Mouse (Mus musculus) adrenal gland, adult 8-10 months (tissue): ENCODE data around the gene Nelfa. TPM values are rescaled to one million over a fixed set of nuclear protein-coding genes. Genes with fewer than 3 reads are reported as not detected.
"Not testable (repeated sequence)": the region's sequence is repeated elsewhere in the genome, so short reads cannot be mapped to it uniquely, and the experiment has no call there.

Experiments used
- DNase-seq: peaks from one replicate; pipeline ENCODE4 v3.0.0; 2022
- total RNA-seq, 4 experiments: library from RNA; stranded (reverse); gene quantifications; 2 replicates each; pipeline ENCODE4 v1.2.4; 2022

The Nelfa gene
- 10 to 100 TPM; 19.5 to 29.0 (median 23.2) TPM for total RNA-seq

GRCm38 (mm10) chr5:33936120-33936707 is at the start of gene Nelfa:
Gene Nelfa, minus strand, starts transcription at chr5:33936413.
- peak; percentile 98 for DNase-seq

- peak; percentile 79 for DNase-seq
Measured at GRCm38 (mm10) chr5:33983309-33984121, 47.3 kb upstream of the Nelfa start, which contains the start of gene Gm1673. Gene Gm1673, plus strand, starts transcription at chr5:33983433.

- no peak for DNase-seq
Measured at GRCm38 (mm10) chr5:33982731-33983259, 46.6 kb upstream of the Nelfa start.

GRCm38 (mm10) chr5:33976267-33976666 is 40.1 kb upstream of the Nelfa start:
- no peak for DNase-seq

GRCm38 (mm10) chr5:33974736-33975135 is 38.5 kb upstream of the Nelfa start:
- no peak for DNase-seq

GRCm38 (mm10) chr5:33959382-33959781 is 23.2 kb upstream of the Nelfa start:
- DNase-seq = no peak

- peak; percentile 70 for DNase-seq
Measured at GRCm38 (mm10) chr5:33955868-33956267, 19.7 kb upstream of the Nelfa start.

- DNase-seq = peak; percentile 54
Measured at GRCm38 (mm10) chr5:33954354-33954753, 18.1 kb upstream of the Nelfa start.

GRCm38 (mm10) chr5:33953471-33954185 is 17.4 kb upstream of the Nelfa start:
- DNase-seq = no peak

- DNase-seq = no peak
Measured at GRCm38 (mm10) chr5:33948314-33948713, 12.1 kb upstream of the Nelfa start.

- DNase-seq = not testable (repeated sequence)
Measured at GRCm38 (mm10) chr5:33947035-33947434, 10.8 kb upstream of the Nelfa start.

GRCm38 (mm10) chr5:33938448-33938847 is 2.2 kb upstream of the Nelfa start:
- no peak for DNase-seq

- no peak for DNase-seq
Measured at GRCm38 (mm10) chr5:33937230-33937629, 1.0 kb upstream of the Nelfa start.

GRCm38 (mm10) chr5:33935700-33936111 is 507 bp downstream of the Nelfa start:
- no peak for DNase-seq

- DNase-seq = no peak
Measured at GRCm38 (mm10) chr5:33934877-33935276, 1.3 kb downstream of the Nelfa start.

GRCm38 (mm10) chr5:33934081-33934480 is 2.1 kb downstream of the Nelfa start:
- DNase-seq = no peak

- DNase-seq = no peak
Measured at GRCm38 (mm10) chr5:33932413-33932812, 3.8 kb downstream of the Nelfa start.

- no peak for DNase-seq
Measured at GRCm38 (mm10) chr5:33926170-33926569, 10.0 kb downstream of the Nelfa start.

GRCm38 (mm10) chr5:33922566-33922965 is 13.6 kb downstream of the Nelfa start:
- no peak for DNase-seq

GRCm38 (mm10) chr5:33921486-33922235 is 14.6 kb downstream of the Nelfa start:
- no peak for DNase-seq

- DNase-seq = no peak
Measured at GRCm38 (mm10) chr5:33920924-33921323, 15.3 kb downstream of the Nelfa start.

- no peak for DNase-seq
Measured at GRCm38 (mm10) chr5:33920037-33920436, 16.2 kb downstream of the Nelfa start.
